Mouse (Mus musculus) intestine, postnatal 0 days (tissue): ENCODE measurements around the gene Apol8. TPM values are rescaled to one million over a fixed set of nuclear protein-coding genes. Genes with fewer than 3 reads are reported as not detected.
"Not testable (repeated sequence)": the region's sequence is repeated elsewhere in the genome, so short reads cannot be mapped to it uniquely, and the experiment has no call there.

ENCODE experiments used
- ATAC-seq: fragments of 200-750 bp; cut with Nextera tagmentation; 2 replicates; pipeline ENCODE4 v1.8.0; 2017; ENCODE audit warnings: mild to moderate bottlenecking, moderate TSS enrichment, moderate library complexity
- H3K27ac ChIP-seq: fragments of 300-500 bp; sonication (generic); 2 replicates; pipeline ENCODE4 v1.5.1; 2014; ENCODE audit warnings: mild to moderate bottlenecking, low read depth, low read length, moderate library complexity
- H3K27me3 ChIP-seq: fragments of 300-500 bp; sonication (generic); replicated peaks from 2 replicates; pipeline ENCODE4 v1.6.1; 2014; ENCODE audit warnings: low read length, mixed read lengths; ENCODE audit not compliant: control insufficient read depth, insufficient read depth
- H3K36me3 ChIP-seq: fragments of 300-500 bp; sonication (generic); 2 replicates; pipeline ENCODE4 v1.6.1; 2014; ENCODE audit warnings: mild to moderate bottlenecking, moderate library complexity; ENCODE audit not compliant: control insufficient read depth, insufficient read depth
- H3K4me1 ChIP-seq: fragments of 300-500 bp; sonication (generic); replicated peaks from 2 replicates; pipeline ENCODE4 v1.6.1; 2014; ENCODE audit warnings: antibody characterized with exemption, low read length, mixed read lengths; ENCODE audit not compliant: control insufficient read depth, insufficient read depth
- H3K4me2 ChIP-seq: fragments of 300-500 bp; sonication (generic); replicated peaks from 2 replicates; pipeline ENCODE4 v1.6.1; 2014; ENCODE audit warnings: low read depth, mild to moderate bottlenecking, moderate library complexity
- H3K4me3 ChIP-seq: fragments of 300-500 bp; sonication (generic); 2 replicates; pipeline ENCODE4 v1.5.1; 2014; ENCODE audit warnings: low read depth, low read length
- H3K9ac ChIP-seq: fragments of 300-500 bp; sonication (generic); 2 replicates; pipeline ENCODE4 v1.6.1; 2014; ENCODE audit warnings: mild to moderate bottlenecking, low read depth, low read length
- H3K9me3 ChIP-seq: fragments of 300-500 bp; sonication (generic); 2 replicates; pipeline ENCODE4 v1.6.1; 2016; ENCODE audit warnings: mixed run types; ENCODE audit not compliant: control insufficient read depth
- CTCF ChIP-seq: sonication (generic); IDR thresholded peaks from 2 replicates; pipeline ENCODE4 v1.5.1; 2016; ENCODE audit warnings: low read depth, mild to moderate bottlenecking, control low read depth, antibody characterized with exemption, moderate library complexity
- WGBS: fragments of 180-500 bp; shearing (Covaris S2); extraction: QIAGEN DNeasy Blood & Tissue Kit; methylation state at CpG from one replicate; pipeline ENCODE4 v1.1.7; 2014; 5-methylcytosine and 5-hydroxymethylcytosine counted together
- polyA plus RNA-seq: library from polyadenylated mRNA; unstranded; fragments of >200 nt; fragmentation: Nextera tagmentation; extraction: Ambion mirVana; gene quantifications from 2 replicates; pipeline ENCODE4 v1.2.1, GENCODE M21; 2015

Gene Apol8
- polyA plus RNA-seq, 1 experiment from 2014 or later: not detected

DNA sequence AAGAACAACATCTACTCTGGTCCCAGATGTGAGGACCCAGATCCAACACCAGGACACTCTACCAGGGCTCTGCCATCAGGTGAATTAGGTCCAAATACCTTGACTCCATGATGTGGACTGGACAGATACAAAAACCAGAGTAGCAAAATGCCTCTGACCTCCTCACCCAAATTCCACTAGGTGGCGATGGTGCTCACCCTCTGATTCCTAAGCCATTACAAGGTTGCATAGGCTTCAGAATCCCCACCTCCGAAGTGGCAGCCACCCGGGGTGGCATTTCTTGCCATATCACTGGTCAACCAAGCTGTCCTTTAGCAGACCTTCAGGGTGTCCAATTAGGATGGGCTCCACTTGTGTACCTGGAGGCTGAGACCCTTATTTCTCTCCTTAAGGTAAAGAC lies 29.7 kb downstream of the Apol8 start:
- H3K9me3 ChIP-seq, H3K4me1 ChIP-seq, H3K36me3 ChIP-seq, H3K27ac ChIP-seq, H3K4me3 ChIP-seq, H3K27me3 ChIP-seq, H3K9ac ChIP-seq, H3K4me2 ChIP-seq, ATAC-seq: not testable (repeated sequence)
- TF ChIP-seq CTCF: peak; percentile 66
- 8% methylated on average over 3 of the region's 3 CpGs for WGBS

DNA sequence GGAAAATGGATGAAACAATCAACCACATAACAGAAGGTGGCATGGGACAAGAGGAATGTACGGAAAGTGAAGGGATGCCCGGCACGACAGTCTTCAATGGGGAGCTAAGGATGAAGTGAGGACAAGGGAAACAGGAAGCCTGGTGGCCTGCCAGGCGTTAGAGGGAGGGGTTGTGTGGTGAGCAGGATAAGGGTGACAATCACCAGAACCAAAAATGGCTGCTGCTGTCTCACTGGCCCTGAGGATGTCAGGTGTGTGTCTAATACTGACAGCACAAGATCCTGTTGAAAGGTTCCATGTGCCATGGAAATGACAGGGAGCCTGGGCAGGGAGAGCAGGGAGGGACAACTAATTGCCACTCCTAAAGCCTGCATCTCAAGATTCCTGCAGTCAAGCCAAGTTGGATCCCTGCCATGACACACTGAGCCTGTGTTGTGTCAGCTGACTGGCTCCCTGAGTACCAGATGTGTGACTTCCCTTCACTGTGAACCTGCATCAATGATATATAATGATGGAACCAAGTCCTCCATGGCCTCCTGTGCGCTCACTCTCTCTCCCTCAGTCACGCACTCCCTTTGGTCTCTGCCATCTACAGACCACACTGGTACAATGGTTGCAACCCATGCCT lies 31.3 kb downstream of the Apol8 start:
- not testable (repeated sequence) for H3K4me3 ChIP-seq, H3K4me1 ChIP-seq, H3K9me3 ChIP-seq, H3K4me2 ChIP-seq, H3K36me3 ChIP-seq, H3K27ac ChIP-seq, H3K27me3 ChIP-seq, H3K9ac ChIP-seq, ATAC-seq
- WGBS: 59% methylated on average over 5 of the region's 6 CpGs

- not testable (repeated sequence) for H3K4me1 ChIP-seq, H3K9ac ChIP-seq, H3K4me2 ChIP-seq, H3K27ac ChIP-seq, H3K9me3 ChIP-seq, H3K36me3 ChIP-seq, H3K27me3 ChIP-seq, H3K4me3 ChIP-seq
- ATAC-seq: 0 out of 2 replicates have a peak, but pooled peaks have one; percentile 37
- 21% methylated on average over 2 of the region's 10 CpGs for WGBS
These were observed 32.4 kb downstream of the Apol8 start for GRCm38 (mm10) chr15:77724208-77724911.

GRCm38 (mm10) chr15:77721509-77721908 lies 35.3 kb downstream of the Apol8 start:
- H3K36me3 ChIP-seq, H3K27ac ChIP-seq, H3K9ac ChIP-seq, ATAC-seq, H3K4me3 ChIP-seq, H3K9me3 ChIP-seq, H3K4me2 ChIP-seq, H3K27me3 ChIP-seq, H3K4me1 ChIP-seq: not testable (repeated sequence)
- WGBS: no CpG with 5 or more reads among the region's 3 CpGs

DNA sequence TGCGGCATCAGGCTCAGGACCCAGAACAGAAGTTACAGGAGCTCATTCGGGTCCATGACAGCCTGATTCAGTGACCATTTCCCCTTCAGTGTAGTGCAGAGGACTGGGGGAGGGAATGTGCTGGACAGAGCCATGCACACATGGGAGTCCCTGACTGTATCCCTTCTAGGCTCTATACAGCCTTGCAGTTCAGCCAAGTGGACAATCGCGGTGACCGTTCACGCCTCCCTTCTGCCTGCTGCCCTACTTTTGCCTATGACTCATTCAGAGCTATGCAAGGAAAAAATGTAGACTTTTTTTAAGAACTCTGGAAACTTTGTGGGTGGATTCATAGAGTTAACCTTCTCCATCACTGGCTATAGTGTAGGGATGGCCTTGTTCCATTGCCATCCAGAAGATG lies 38.6 kb downstream of the Apol8 start:
- not testable (repeated sequence) for H3K4me1 ChIP-seq, H3K27ac ChIP-seq, H3K36me3 ChIP-seq, H3K9ac ChIP-seq, H3K4me2 ChIP-seq, H3K4me3 ChIP-seq, H3K9me3 ChIP-seq, ATAC-seq, H3K27me3 ChIP-seq
- 55% methylated on average over 2 of the region's 6 CpGs for WGBS

DNA sequence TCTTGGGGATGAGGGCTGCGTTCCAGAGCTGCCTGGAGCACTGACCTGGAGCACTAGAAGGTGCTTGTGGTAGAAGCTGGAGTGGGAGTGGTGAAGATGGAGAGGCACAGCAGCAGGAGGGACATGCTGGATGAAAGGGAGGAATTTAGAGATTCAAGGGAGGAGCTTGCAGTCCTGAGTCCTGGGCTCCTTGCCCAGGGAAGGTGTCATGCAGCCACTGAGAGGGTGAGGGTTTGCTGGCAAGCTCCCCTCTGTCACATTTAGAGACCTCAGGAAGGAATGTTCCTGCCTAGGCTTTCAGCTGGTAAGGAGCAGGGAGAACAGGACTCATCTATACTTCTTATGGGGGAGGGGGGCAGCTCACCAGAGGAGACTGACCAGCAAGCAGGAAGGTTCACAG lies 47.9 kb downstream of the Apol8 start:
- not testable (repeated sequence) for ATAC-seq, H3K4me2 ChIP-seq, H3K27ac ChIP-seq, H3K27me3 ChIP-seq, H3K9me3 ChIP-seq, H3K4me1 ChIP-seq, H3K36me3 ChIP-seq, H3K9ac ChIP-seq, H3K4me3 ChIP-seq
- WGBS: 86% methylated on average over 1 of the region's 1 CpGs

DNA sequence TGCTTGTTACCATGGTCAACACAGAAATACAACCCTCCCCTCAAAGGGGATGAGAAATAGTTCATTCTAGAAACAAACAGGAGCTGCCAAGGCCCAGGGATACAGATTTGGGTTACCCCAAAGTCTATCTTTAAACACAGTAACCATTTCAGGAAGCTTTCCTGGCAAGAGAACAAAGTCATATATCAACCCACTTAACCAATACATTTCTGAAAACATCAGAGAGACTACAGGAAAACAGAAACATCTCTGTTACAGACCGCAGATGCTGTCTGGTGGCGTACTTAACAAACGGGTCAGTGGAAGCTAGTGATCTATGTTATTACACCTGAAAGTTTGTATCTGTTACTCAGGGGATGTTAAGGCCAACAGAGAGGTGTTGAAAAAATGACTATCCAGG lies 51.5 kb downstream of the Apol8 start:
- H3K9ac ChIP-seq, H3K36me3 ChIP-seq, H3K9me3 ChIP-seq, H3K4me2 ChIP-seq, H3K27me3 ChIP-seq, H3K4me1 ChIP-seq, H3K27ac ChIP-seq, ATAC-seq, H3K4me3 ChIP-seq: not testable (repeated sequence)
- WGBS: 79% methylated on average over 3 of the region's 3 CpGs

DNA sequence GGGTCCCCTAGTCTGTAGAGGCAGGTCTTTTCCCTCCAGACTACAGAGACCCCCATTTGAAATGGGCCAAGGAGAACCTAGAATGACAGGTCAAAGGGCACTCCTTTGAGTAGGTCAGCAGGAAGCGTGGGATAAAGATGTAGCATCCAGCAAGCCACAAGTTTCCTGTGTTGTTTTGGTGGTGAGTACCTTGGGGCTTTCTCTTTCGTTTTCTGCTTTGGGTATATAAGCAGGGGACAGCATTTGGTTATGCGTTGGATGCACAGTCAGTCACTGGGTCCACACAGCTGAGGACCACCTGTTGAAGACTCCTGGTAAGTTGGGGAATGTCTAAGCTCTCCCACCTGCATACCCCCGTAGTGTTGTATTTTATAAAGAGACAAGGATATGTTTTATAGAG lies 58.1 kb downstream of the Apol8 start, which contains the start of gene Apol7e:
TSS of gene Apol7e (plus strand) at position 202 of the 400 bp plus-strand sequence.
- not testable (repeated sequence) for H3K4me2 ChIP-seq, H3K27ac ChIP-seq, H3K4me3 ChIP-seq, H3K4me1 ChIP-seq, H3K9me3 ChIP-seq, ATAC-seq, H3K36me3 ChIP-seq, H3K27me3 ChIP-seq, H3K9ac ChIP-seq
- WGBS: 75% methylated on average over 4 of the region's 4 CpGs
